Mouse (Mus musculus) layer of hippocampus, adult 18-20 months (tissue): ENCODE results near the gene Smarcd2. TPM values are rescaled to one million over a fixed set of nuclear protein-coding genes. Genes with fewer than 3 reads are reported as not detected.

Experiments used
- DNase-seq, 2 experiments: peaks; one replicate each; pipeline ENCODE4 v3.0.0; 2022; ENCODE audit warnings: low spot score in 2 of 2
- total RNA-seq, 2 experiments: library from RNA; stranded (reverse); gene quantifications; 2 replicates each; pipeline ENCODE4 v1.2.3; 2021

The Smarcd2 gene
- total RNA-seq, 2 experiments from 2014 or later = 23.9 to 26.3 TPM

DNA sequence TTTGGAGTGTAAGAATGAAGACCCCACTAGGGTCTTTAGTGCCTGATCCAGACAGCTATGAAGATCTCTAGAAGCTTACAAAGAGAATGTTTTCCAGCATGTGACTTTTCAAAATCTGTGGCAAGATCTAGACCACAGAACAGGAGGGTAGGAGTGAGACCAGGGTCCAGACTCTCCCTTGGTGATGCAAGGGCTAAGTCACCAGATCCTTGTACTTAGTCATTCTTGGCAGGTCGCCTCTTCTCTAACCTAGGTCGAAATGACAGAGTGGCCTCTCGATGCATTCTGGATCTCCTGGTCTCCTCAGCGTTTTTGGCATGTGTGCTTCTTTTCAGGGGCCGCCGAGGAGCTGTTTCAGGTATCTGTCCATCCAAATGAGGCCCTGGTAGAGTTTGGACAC is 9.7 kb upstream of the Smarcd2 start:
- no peak for DNase-seq

DNA sequence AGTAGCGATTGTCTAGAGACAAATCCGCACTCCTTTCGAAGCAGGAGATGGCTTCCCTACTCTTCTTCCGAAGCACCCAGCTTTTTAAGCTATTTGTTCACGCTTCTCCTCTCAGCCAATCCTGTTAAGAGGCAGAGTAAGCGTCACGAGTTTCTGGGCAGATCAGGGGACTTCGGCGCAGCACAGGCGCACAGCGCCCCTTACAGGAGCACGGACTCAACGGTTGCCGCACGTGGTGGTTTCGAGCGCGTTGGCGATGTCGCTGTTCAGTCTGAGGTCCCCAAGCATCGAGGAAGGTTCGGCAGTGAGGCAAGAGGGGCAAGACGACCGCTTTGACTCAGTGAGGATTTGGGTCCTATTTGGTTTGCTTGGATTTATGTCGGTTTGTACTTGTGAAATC is 3.7 kb upstream of the Smarcd2 start, which contains the start of gene Tcam1:
TSS of gene Tcam1 (plus strand) at position 219 of the 400 bp plus-strand sequence.
- peak; percentile 88 to 97 for DNase-seq

DNA sequence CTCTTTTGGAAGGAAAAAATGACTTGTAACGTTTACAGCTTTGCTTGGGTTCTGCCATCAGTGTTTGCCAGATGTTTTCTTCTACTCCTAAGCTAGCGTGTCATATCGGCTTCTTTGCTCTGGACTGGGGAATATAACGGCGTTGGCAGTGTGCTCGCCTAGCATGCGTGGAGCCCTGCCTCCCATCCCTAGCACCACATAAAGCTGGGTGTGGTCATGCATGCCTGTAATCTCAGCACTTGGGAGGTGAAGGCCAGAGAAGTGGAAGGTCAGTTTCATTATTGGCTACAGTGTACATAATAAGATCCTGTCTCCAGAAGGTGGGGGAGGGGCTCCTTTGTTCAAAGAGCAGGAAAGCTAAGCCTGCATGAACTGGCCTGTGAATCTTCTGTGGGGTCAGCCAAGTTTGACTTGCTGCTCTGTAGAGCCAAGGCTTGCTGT is 2.2 kb upstream of the Smarcd2 start:
- no peak for DNase-seq

DNA sequence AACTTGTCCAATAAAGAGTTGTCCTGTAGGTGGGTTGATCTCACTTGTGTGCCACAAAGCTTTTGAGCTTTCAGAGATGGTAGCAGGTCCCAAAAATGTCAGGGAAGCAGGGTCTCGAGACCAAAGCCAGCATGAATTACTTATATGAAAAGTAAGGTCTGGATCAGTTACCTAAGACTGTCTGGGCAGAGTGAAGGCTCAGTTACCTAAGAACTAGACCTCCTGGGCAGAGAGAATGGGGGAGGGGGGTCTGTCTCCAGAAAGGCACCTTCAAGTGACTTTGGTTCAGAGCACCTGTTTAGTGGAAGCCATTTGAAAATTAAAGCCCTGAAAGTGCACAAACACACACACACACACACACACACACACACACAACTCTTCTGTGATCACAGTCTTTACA is 1.6 kb upstream of the Smarcd2 start:
- DNase-seq = no peak

GRCm38 (mm10) chr11:106273811-106274210 is 1.0 kb upstream of the Smarcd2 start:
- no peak for DNase-seq

- DNase-seq = no peak
These were observed 526 bp upstream of the Smarcd2 start for GRCm38 (mm10) chr11:106273311-106273684.

DNA sequence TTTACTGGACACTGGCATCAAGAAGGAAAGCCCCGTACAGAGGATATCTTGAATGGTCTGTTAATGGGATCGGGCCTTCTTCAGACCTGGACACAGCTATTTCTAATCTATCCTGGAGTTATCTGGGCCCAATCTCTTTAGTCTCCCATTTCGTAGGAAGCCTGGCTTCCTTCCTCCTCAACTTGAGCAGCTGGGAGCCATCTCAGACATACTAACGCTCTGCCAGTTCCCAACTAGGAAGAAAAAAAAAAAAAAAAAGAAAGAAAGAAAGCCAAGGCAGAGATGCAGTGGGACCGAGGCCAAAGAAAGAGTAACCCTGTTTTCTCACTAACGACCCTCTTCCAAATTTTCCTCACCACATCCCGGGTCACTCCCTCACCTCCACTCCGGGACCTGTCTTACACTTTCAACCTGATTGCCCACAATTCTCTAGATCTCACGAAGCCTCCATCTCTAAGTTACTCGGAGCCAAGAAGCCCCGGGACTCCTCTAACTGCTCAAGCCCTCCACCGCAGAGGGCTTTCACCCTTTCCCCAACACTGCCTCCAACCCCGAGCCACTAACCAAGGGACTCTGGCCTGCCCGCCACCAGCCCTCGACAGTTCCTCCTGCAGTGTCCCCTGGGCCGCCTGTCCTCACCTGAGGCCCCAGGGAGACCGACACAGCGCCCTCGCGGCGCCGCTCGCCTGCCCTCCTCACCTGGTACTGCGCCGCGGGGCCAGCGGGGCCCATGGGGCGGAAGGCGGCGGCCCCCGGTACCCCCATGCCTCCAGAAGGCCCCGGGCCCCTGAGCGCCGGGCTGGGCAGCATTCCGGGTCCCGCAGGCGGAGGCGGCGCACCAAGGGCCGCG is 753 bp downstream of the Smarcd2 start:
- no peak for DNase-seq

GRCm38 (mm10) chr11:106271131-106271793 is 1.5 kb downstream of the Smarcd2 start:
- no peak for DNase-seq

- DNase-seq = peak in 1 of 2 experiments; percentile 40
These were observed 3.7 kb downstream of the Smarcd2 start for GRCm38 (mm10) chr11:106269060-106269431.

DNA sequence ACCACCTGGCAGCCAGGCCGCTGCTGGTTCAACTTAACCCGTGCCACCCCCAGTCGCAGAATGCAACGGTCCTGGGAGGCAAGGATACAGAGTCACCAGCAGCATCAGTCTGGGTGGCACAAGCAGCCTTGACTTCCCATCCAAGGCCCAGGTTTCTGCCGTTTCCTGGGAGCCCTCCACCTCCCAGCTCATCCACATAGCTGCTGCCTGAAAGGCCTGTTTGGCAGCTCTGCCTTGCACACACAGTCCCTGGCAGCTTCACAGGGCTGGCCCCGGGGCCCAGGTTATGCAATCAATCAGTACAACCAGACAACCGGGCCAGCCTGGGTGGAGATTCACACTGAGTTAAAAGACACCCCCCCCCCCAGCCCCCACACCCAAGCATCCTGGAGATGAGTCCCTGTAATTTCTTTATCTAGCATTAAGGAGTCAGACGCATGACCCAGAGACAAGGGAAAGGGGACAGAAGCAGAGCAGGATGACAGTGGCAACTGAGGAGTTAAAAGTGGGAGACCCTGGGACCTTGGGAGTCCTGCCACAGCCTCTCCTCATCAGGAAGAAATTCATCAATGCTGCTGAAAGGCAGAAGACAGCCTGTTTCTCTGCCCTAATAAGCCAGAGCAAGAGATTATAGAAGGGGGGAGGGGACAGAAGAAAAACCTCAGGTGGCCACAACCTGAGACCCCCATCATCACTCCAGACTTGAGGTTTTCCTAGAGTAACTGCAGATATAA is 4.3 kb downstream of the Smarcd2 start:
- peak; percentile 59 to 88 for DNase-seq

GRCm38 (mm10) chr11:106267871-106268270 is 4.9 kb downstream of the Smarcd2 start:
- no peak for DNase-seq

DNA sequence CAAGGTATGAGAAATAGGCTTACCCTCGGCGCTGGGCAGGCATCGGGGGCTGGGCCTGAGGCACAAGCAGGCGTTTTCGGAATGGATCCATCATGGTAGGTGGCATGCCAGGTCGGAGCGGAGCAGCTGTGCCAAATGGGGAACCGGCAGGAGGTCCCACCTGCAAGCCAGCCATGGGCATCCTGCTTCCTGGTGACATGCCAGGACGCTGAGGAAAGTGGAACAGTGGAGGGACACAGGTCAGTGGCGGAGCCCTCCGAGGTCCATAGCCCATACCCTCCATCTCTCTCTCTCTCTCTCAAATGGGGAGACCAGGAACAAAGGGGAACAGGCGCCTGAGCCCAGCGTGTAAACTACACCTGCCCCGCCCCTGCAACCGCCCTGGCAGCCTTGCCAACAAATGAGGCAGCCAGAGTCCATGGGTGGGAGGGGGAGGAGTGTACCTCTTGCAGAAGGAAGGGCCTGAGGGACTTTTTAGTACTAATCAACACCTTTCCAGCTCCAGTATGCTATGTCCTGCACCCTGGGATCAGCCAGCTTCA is 5.4 kb downstream of the Smarcd2 start:
- peak in 1 of 2 experiments; percentile 39 for DNase-seq

DNA sequence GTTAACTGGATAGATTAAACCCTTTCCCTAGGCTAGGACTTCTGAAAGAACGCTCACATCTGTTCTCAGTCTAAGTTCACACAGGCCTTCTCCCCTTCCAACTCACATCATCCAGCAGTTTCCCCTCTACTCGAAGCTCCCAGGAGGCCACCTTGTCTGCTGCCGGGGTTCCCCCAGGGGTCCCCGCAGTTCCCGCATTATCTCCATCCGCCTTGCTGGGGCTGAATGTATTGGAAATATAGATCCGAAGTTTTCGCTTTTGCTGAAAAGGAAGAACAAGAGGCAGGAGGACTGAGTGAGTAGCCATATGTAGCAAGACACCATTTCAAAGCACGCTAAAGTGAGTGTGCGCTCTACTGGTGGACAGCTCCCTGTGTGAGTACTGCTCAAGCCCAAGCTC is 6.3 kb downstream of the Smarcd2 start:
- DNase-seq = no peak

DNA sequence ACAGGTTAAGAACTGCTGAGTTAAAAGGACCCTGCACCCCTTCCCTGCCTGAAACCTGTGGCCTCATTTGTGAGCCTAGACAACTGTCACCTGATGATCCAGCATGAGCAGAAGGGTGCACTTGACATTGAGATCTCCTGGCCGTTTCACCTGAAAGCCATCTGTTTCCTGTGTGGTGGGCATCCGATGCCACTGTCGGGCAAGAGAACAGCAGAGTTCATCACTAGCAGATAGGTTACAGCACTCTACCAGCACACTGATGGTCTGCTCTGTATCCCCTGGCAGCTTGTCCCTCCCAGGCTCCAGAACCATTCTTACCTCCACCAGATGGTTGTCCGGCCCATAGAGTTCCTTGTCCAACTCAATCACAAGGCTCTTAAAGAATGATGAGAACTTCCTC is 7.2 kb downstream of the Smarcd2 start:
- no peak for DNase-seq

DNA sequence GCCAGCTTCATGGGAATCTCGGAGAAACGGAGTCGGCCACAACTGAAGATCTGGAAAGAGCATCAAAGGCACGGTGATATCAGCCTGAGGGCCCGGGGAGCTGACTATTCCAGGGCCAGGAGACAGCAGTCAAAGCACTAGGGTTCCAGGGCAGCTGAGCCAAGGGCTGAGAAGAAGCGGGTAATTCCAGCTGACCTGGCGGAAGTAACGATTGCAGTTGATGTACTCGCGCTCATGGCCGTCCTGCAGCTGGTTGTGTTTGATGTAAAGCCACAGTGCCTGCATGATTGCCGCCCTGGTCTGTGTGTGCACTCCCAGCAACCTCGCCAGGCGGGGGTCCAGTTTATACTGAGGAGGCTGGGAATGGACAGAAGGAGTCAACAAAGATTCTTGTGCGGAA is 7.8 kb downstream of the Smarcd2 start:
- DNase-seq = no peak

DNA sequence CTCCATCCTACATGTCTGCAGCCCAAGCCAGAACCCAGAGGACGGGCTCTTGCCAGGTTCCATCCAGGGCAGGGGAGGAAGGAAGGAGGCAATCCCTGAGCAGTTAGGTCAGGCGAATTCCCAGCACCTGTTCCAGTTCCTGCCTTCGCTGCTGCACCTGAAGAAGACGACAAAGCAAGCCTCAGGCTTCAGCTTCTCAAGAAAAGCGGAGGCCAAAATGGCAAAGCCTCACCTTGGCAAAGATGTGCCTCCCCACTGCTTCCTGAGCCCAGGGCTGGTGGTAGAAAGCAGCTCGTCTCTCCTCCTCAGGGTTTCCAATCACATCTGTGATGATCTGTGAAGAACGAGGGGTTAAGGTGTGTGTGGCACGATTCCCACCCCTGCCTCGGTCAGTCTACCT is 8.8 kb downstream of the Smarcd2 start:
- DNase-seq = no peak

DNA sequence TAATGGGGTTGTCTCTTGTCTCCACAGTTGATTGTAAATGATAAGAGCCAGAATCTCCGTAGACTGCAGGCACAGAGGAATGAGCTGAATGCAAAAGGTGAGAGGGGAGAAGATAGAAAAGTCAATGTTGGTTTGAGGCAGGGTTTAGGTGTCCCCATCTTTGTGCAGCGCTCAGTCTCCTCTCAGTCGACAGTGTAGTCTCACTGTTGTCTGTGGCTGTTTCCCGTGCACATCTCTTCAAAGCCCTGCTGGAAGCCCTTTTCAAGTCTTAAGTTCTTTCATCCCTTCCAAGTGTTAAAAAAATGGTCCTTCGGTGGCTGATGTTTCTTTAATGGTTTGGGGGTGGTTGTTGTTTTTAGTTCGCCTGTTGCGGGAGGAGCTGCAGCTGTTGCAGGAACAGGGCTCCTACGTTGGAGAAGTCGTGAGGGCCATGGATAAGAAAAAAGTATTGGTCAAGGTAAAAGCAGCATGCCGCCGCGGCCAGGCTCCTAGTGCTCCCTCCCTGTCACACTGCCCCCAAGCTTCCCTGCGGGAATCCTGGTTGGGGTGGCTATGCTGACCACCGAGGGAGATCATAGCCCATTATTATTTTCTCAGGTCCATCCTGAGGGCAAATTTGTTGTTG is 11.8 kb downstream of the Smarcd2 start:
- DNase-seq = no peak

DNA sequence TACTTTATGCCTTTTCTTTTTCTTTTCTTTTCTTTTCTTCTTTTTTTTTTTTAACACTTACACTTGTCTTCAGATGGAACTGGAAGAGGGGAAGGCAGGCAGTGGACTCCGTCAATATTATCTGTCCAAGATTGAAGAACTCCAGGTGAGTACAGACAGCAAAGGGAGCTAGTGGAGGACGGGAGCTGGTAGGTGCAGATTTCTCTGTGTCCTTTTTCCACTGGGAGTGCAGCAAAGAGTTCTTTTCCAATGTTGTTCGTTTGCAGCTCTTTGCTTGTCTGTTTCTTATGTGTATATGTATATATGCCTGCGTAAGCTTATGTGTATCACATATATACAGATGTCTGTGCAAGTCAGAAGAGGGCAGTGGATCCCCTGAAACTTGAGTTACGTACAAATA is 16.0 kb downstream of the Smarcd2 start:
- DNase-seq = no peak

DNA sequence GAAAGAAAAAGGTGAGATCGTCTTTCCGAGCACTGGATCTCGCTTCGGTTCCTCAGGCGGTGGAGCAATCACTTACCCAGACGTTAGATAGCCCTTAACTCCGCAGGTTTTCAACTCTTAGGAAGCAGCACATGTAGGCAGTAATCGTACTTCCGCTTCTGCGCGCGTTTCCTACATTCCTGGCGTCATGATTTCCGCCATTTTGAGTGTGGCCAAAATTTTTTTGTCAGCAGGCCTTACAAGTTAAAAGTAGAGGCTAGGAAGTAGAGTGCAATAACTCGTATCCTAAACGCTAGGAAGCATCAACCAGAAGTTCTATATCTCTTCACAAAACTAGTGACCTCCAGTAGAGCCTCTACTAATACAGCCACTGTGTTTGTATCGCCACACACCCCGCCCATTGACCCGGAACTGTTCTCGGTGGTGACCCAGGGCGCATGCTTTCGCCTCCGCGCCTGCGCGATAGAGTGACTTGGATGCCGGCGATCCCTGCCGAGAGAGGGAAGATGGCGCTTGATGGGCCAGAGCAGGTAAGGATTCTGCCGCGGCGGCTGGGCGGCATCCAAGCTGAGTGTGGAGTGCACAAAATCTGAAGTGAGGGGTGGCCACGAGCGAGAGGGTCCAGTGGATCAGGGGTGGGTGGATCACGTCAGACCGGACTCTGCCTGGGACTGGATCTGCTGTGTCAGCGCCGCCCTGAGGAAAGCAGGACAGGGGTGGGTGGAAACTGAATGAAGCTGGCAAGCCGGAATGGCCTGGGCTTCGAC is 16.9 kb downstream of the Smarcd2 start, which contains the start of the genes Ftsj3 and Psmc5:
TSS of gene Ftsj3 (minus strand) at position 395 of the 767 bp plus-strand sequence.
TSS of gene Psmc5 (plus strand) at position 470 of the 767 bp plus-strand sequence.
- peak; percentile 95 to 99 for DNase-seq

- no peak for DNase-seq
These were observed 17.6 kb downstream of the Smarcd2 start for GRCm38 (mm10) chr11:106255174-106255573.
